Mouse (Mus musculus) cerebellum, adult 11 months (tissue): Measurements from ENCODE around the gene Pgap2.

Source experiments
- DNase-seq: peaks from one replicate; pipeline ENCODE4 v3.0.0; 2022

Gene Pgap2

GRCm38 (mm10) chr7:102209756-102210721 is at the start of gene Pgap2, which contains the start of gene Nup98:
Pgap2 (plus strand) TSS chr7:102210208.
Nup98 (minus strand) TSS chr7:102210176.
- DNase-seq = peak; percentile 99

DNA sequence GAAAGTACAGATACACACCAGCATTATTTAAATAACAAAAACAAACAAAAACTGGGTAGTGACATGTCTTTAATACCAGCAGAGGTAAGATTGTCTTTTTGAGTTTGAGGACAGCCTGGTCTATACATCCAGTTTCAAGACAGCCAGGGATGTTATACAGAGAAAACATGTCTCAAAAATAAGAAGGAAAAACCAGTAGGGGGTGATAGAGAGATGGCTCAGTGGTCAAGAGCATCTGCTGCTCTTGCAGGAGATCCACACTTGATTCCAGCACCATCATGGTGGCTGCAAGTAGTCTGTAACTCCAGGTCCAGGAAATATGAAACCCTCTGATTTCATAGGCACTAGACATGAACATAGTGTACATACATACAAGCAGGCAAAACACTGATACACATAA is 39.7 kb upstream of the Pgap2 start:
- no peak for DNase-seq

GRCm38 (mm10) chr7:102183849-102184248 is 26.2 kb upstream of the Pgap2 start:
- no peak for DNase-seq

- DNase-seq = no peak
Measured at GRCm38 (mm10) chr7:102192356-102192755, 17.7 kb upstream of the Pgap2 start.

DNA sequence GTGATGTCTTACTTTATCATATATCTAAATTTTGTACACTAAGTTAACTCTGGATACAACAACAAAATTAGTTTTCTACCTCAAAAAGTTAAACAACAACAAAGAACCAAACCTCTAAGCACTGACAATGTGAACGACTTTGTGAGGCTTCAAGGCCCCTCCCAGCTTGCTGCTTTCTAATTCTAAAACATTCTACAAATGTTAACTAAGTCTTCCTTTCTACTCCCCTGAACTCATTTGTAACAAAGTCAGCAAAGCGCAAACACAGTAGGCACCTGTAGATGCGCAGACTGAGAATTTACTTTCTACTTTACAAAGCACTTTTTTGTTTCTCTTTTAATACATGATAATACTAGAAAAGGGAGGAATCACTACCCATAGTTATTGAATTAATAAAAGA is 9.4 kb upstream of the Pgap2 start:
- no peak for DNase-seq

- DNase-seq = no peak
Measured at GRCm38 (mm10) chr7:102200996-102201785, 8.8 kb upstream of the Pgap2 start.

DNA sequence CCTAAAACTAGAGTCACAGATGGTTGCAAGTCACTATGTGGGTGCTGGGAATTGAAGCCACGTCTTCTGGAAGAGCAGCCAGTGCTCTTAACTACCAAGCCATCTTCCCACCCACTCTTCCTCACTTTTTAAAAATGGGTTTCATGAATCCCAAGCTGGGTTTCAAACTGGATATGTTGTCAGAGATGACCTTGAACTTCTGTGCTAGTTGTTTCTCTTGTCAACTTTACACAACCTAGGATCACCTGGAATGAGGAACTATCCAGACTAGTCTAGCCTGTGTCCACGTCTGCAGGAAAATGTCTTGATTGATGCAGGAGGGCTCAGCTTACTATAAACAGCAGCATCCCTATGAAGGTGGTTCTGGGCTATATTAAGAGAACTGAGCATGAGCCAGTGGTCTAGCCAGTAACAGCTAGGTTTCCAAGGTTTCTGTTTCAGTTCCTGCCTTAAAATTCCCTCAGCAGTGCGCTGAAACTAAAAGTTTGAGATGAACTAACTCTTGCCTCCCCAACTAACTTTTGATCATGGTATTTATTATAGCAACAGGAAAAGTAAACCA is 5.6 kb upstream of the Pgap2 start:
- DNase-seq = no peak

DNA sequence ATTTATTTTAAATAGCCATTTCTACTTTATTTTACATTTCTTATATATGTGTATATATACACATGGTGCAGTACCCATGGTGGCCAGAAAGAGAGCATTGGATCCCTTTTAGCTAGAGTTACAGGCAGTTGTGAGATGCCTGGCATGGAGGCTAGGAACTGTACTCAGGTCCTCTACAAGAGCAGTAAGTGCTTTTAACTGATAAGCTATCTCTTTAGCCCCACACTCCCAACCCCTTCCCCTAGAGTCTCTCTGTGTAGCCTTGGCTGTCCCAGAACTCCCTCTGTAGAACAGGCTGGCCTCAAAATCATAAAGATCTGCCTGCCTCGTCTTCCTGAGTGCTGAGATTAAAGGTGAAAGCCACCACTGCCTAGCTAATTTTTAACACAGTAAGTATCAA is 4.4 kb upstream of the Pgap2 start:
- no peak for DNase-seq

DNA sequence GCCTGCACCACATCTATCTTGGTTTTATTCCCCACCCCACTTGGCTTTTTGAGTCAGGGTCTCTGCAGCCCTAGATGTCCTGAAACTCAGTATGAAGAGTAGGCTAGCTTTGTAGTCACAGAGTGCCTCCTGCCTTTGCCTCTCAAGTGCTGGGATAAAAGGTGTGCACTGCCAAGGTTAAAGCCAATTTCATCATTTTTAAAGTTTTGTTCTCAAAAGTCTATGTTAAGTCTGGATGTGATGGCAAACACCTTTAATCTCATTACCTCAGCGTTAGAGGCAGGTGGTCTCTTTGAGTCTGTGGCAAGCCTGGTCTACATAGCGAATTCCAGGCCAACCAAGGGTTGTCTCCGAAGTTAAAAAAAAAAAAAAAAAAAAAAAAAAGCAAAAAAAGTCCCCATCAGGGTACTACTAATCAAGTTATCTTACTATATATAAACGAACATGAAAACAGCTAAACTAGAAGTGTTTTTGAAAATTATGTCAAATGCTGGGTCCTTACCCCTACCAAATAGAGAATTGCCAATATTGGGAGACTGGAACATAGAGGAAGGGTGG is 1.1 kb upstream of the Pgap2 start:
- no peak for DNase-seq

GRCm38 (mm10) chr7:102211071-102211470 is 1.1 kb downstream of the Pgap2 start:
- DNase-seq = no peak

DNA sequence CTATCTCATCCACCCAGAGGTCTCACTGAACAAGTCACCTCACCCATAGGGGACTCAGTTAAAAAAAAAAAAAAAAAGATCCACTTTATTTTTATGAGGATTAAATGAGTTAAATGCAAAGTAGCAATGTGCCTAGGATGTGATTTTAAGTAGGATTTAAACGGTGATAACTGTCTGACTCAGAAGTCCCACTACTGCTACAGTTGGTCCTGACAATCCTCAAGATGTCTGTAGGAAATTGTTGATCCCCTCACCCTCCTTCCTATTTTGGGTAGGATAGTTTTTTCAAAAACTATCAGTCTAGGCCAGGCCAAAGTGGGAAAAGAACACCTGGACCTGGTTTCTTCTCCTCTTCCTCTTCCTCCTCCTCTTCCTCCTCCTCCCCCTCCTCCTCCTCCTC is 11.9 kb downstream of the Pgap2 start:
- DNase-seq = no peak

DNA sequence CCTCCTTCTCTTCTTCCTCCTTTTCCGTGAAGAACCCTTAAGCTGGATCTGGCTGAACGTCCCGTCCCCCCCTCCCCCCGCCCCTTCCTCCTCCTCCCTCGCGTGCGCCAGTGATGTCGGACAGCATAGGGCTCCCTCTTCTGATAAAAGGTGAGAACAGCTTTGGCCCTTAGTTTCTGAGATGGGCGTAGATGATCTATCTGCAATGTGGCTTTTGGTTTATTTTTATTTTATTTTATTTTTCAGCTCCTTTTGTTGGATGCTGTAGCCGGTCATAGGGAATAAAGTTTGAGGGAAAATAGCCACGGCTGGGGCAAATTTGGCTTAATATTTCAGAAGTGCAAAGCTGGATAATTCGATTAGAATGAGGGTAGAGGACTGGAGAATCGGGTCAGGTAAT is 12.3 kb downstream of the Pgap2 start:
- peak; percentile 31 for DNase-seq

DNA sequence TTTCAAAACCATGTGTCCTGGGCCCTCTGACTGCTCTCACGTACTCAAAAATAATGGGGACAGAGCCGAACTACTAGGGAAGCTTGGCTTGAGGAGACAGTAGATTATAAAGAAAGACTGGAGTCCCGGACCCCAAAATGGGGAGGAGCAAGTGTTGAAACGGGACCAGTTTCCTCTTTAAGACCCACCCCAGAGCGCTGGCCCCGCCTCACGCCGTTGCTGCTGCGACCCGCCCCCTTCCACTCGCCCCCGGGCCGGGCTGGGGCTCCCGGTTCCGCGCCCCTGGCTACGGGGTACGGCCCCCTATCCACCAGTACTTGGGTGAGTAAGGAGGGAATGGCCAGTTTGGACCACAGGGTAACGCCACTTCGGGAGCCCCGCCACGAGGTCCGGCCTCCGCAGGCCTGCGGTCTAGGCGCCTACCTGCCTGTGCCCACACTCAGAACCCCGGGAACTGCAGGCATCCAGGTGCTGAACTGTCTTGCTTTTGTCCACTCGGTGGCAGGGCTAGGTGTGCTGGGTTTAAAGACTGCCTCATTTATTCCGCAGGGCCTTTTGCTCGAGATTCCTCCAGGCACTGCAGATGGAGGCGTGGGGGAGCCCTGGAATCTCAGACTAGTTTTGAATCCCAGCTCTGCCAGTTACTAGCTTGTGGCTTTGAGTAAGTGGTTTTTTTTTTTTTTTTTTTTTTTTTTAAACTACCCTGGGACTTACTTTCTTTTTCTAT is 13.0 kb downstream of the Pgap2 start:
- DNase-seq = peak; percentile 54

DNA sequence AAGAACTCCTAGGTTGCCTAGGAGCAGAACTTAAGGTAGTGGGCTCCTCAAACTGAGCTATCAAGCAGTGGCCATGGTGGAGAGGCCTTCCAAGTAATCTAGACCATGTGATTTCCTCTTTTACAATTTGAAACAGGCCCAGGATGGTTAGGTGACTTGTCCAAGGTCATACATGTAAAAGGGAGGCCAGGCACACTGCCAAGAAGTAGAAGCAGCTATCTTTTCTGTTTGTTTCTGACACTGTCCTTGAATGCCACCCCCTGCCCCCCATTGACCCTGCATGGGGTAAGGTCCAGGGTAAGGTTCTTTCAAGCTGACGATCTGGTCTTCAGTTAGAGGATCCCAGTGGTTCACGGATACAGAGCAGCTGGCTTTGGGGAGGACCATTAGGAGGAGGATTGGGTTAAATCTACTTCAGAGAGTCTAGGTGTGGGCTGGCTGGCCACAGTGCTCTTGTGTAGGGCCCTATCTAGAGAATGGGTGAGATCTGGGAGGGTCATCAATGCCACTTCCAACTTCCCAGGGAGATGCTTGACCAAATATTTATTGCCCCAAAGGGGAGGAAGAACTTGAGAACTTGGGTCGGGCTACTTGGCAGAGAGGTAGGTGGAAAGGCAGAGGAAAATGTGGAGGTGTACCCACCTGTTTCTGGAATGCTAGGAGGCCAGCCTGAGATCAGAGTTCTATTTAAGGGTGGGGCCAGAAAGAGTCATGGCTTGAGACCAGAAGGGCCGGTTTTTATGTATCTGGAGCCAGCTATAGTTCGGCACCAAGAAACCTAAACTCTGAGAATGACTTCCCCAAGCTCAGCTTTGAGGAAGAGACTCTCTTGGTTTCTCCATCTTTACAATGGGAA is 14.1 kb downstream of the Pgap2 start:
- no peak for DNase-seq

DNA sequence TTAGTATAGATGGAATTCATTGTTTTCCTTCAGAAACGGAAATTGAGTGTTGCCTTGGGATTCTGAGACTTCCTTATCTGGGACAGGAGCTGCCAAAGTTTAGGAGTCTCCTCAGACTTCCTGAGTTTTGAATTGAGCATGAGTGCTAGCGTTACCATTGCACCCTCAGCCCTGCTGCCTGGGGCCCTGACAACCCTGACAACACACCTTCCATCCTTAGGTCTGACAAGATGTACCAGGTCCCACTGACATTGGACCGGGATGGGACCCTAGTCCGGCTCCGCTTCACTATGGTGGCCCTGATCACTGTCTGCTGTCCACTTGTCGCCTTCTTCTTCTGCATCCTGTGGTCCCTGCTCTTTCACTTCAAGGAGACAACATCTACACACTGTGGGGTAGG is 16.0 kb downstream of the Pgap2 start:
- DNase-seq = no peak

DNA sequence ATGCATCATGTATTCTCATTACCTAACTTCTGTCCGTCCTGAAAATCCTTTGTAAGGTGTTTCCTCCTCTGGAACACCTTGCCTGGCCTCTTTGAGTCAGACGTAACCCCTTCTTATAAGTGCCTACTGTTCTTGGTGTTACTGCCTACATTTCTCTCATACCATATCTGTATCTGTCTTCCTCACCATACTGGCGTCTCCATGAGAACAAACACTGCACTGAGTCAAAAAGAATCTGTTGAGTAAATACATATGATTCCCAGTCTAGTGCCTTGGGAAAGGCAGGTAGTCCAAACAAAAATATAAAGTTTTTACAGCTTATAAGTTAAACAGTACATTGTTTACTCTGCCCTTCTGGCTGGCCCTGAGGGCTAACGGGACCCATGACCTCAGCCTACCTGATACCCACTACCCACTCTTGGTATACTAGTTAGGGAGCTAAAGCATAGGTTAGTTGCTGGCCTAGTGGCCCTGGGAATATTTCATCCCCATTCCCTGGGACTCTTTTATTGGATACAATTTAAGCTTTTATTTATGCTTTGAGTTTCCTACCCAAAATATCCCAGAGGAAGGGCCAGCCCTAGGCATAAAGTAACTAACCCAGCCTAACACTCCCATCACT is 18.2 kb downstream of the Pgap2 start:
- DNase-seq = no peak

DNA sequence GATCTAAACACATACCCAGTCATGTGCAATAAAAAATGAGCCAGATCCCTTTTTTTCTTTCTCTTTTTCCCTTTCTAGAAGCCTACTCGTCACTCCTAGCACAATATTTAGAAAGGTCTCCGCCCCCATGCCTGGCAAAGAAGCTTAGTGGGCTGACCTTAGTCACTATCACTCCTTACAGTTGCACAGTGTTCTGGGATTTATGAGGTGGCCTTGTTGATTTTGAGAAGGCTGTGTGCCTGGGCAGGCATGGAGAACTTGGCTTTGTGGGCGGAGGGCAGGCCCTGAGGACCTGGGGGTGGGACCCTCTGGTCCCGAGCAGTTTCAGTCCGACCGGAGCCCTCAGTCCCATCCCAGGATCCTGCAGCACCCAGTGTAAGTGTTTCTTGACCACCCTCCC is 19.8 kb downstream of the Pgap2 start:
- DNase-seq = no peak

DNA sequence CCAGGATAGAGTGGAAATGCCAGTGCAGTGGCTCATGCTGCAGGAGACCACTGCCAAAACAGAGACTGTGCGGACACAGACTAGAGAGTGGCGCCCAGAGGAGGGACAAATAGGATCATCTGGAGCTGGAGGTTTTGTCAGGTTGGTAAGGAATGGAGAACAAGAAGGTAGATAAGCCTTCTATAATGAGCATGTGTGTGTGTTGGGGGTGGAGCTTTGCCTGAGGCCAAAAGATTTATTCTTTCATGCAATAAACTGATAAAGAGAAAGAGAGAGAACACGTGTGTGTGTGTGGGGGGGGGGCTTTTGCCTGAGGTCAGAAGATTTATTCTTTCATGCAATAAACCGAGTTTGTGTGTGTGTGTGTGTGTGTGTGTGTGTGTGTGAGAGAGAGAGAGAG is 23.1 kb downstream of the Pgap2 start:
- no peak for DNase-seq

DNA sequence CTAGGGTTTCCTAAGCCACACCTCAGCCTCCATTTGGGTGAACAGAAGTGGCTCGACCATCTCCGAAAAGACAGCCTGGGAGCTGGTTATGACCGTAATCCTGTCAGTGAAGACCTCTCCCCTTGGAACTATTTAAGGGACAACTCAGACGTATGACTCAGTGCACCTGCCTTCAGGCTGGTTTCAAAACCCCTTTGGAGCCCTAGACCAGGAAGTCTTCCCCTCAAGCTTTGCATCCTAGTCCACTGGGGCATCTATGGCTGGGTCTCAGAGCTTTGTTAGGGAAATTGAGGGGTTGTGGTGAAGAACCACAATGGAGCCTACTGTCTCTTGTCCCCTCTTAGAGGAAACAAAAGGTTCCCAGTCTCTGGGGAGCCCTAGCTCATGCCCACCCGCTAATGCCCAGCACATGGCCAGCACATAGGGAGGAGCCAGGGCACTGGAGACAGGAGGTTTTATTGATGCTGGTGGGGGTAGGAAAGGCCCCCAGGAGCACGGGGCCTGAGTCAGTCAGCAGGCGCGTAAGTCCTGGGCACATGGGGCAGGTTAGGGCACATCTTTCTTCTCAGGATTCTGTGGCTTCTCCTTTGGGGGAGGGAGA is 28.8 kb downstream of the Pgap2 start:
- DNase-seq = no peak

- DNase-seq = no peak
Measured at GRCm38 (mm10) chr7:102239591-102239990, 29.6 kb downstream of the Pgap2 start.

DNA sequence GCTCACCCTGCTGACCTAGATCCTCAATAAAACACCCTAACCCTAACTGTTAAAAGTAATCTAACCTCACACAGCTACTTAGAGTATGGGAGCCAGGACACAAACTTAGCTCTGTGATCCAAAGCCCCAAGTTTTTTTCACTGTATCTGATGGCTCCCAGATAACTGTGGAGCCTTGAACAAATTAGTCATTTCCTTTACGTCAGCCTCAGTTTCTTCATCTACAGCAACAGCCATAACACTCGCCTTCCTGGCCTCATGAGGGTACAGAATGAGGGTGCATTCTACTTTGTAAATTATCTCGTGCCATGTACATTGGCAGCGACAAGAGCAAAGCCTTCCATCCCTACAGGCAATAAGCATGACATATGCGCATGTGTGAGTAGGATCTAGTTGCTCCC is 32.4 kb downstream of the Pgap2 start:
- no peak for DNase-seq
